Mouse (Mus musculus) bone marrow macrophage, adult 2 months (primary cell): Measurements from ENCODE around the gene Dus3l. TPM values are rescaled to one million over a fixed set of nuclear protein-coding genes. Genes with fewer than 3 reads are reported as not detected.

Experiments
- H3K27ac ChIP-seq: 2 replicates; pipeline ENCODE4 v1.5.1; 2012; ENCODE audit warnings: low read depth, low read length; ENCODE audit not compliant: insufficient read depth
- H3K4me1 ChIP-seq: 2 replicates; pipeline ENCODE4 v1.6.1; 2012; ENCODE audit warnings: low read length; ENCODE audit not compliant: control insufficient read depth, insufficient read depth
- H3K4me3 ChIP-seq: 2 replicates; pipeline ENCODE4 v1.5.1; 2012; ENCODE audit warnings: mild to moderate bottlenecking, low read length, moderate library complexity; ENCODE audit not compliant: insufficient read depth
- CTCF ChIP-seq: IDR thresholded peaks from 2 replicates; pipeline ENCODE4 v1.5.1; 2012; ENCODE audit warnings: low read depth, mild to moderate bottlenecking, low read length, moderate library complexity
- POLR2A ChIP-seq: IDR thresholded peaks from 2 replicates; pipeline ENCODE4 v1.6.1; 2012; ENCODE audit warnings: mild to moderate bottlenecking, low read depth, low read length, borderline replicate concordance
- polyA plus RNA-seq: library from polyadenylated mRNA; stranded (reverse); fragments of >200 nt; gene quantifications from 2 replicates; pipeline ENCODE4 v1.2.4, GENCODE M21; 2012; ENCODE audit not compliant: missing spikeins, insufficient read depth, insufficient read length

The Dus3l gene
- 21.4 and 24.9 TPM in 2 replicates for polyA plus RNA-seq

DNA sequence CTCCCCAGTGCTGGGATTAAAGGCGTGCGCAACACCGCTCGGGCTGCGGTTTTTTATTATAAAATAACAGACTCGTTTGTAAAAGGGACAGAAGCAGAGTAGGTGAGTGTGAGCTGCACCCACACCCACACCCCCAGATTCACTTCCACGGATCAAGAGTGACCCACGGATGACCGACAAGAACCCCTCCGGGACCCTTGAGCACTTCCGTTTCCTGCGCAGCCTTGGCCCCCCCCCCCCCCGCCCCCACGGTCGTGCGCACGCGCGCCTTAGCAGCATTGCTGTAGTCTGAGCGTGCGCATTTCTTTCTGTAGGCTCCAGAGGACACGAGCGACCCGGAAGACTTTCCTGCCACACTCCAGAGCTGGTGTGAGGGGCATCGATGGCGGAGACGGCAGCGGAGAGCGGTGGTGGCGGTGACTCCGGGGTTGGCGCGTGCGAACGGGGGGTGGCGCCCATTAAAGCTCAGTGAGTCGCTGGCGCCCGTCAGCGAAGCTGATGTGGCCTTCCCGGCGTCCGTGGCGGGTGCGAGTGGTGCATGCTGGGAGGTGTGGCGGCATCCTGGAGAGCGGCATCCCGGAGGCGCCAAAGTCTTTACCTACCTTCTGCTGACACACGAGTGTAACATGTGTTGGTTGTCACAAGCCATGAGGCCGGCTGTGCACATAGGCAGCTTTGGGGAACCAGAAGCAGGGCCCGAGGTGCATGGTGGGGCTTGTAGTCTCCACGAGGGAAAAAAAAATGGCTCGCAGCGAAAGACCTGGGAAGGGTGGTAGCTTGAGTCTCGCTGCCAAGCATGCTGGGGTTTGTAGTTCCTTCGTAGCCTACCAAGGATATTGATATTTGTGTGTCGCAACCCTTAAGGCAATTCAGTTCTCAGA is at the start of gene Dus3l:
Gene Dus3l (plus strand): TSS at position 284 of the 881 bp plus-strand sequence.
- H3K4me3 ChIP-seq = peak within 1 kb of the TSS; percentile 97
- H3K27ac ChIP-seq = peak within 1 kb of the TSS; percentile 94
- peaks cover 2% of the 10 kb centered on the region; the same call in 1 of the 2 replicates for H3K4me1 ChIP-seq
- TF ChIP-seq POLR2A (peak; percentile 79; the same call in 1 of the 2 replicates), CTCF (no peak)

DNA sequence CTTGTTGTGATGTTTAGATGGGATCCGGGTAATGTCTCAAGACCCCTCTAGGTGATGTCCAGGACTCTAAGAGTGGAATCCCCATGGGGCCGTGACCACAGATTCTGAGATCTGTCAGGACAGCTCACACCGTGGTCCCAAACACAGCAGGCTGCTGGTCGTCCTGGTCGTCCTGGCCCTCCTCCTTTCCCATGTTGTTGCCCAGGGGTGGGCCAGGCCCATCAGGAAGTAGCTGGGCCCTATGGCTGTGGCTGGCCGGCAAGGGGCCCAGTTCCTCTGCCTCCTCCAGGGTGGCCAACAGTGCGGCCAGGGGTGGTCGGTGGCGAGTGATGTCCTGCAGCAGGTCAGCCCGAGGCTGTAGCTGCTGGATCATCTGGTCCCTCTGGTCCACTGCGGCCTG is 49.2 kb upstream of the Dus3l start:
- H3K4me1 ChIP-seq = peaks cover 10% of the 10 kb centered on the region
- H3K27ac ChIP-seq = no peak overlapping the region
- TF ChIP-seq CTCF (no peak), POLR2A (no peak)
- H3K4me3 ChIP-seq = no peak overlapping the region

DNA sequence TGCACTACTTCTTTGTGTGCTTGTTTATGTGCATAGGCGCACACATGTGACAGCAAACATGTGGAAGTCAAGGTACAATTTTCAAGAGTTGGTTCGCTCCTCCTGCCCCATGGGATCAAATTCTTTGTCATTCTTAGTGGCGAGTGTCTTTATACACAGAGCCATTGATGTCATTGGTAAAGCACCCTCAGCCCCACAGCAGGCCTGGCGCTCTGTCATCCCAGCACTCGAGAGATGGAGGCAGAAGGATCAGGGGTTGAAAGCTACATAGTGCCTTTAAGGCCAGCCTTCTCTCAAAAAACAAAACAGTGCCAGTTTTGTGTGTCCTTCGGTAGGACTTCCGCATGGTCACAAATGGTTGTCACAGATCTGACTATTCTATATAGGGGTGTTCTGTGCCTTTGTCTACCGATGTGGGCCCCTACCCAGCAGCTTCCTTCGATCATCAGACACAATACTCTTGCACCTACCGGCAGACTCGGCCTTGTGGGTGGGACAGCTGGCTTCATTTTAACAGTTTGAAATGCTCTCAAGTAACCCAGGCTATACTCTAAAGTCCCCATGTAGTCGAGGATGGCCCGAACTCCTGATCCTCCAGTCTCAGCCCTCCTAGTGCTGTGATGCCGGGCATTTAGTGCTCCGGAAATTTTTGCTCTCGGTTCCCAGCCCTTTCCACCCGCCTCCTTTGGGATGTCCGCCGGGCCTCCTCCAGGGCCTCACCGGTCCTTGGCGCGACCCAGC is 48.5 kb upstream of the Dus3l start:
- Histone ChIP-seq H3K27ac (no peak overlapping the region), H3K4me1 (peaks cover 10% of the 10 kb centered on the region), H3K4me3 (peak overlapping the region; percentile 86)
- TF ChIP-seq POLR2A (no peak), CTCF (no peak)

DNA sequence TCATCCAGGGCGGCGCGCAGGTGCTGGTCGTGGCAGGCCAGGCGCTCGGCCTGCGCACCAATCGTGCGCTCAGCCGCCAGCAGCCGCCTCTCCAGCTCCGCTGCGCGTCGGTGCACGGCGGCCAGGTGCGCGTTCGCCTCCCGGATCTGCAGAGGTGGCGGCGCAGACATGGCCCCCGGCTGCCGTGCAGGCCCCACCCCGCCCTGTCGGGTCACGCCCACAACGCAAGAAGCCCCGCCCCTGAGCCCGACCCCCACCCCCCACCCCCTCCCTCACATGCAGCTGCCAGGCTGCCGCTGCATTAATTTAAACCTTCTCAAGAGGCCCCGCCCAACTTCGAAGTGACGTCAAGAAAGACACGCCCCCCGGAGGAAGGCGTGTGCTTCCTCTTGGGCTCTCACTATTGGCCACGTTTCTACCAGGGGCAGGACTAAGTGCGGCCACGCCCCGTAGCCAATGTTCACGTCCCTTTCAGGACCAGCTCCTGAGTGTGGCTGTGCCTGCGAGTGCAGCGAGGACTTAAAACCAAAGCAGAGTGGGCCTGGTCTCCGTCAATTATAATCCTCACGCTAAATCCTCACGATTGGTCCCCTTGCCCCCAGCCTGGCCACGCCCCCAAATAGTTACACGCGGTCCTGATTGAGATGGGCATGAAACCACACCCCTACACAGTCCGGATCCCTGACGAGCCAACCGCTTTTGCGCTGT is 47.7 kb upstream of the Dus3l start:
- no peak for TF ChIP-seq CTCF
- TF ChIP-seq POLR2A = no peak
- Histone ChIP-seq H3K4me1 (peaks cover 10% of the 10 kb centered on the region), H3K27ac (no peak overlapping the region), H3K4me3 (peak overlapping the region; percentile 86)

DNA sequence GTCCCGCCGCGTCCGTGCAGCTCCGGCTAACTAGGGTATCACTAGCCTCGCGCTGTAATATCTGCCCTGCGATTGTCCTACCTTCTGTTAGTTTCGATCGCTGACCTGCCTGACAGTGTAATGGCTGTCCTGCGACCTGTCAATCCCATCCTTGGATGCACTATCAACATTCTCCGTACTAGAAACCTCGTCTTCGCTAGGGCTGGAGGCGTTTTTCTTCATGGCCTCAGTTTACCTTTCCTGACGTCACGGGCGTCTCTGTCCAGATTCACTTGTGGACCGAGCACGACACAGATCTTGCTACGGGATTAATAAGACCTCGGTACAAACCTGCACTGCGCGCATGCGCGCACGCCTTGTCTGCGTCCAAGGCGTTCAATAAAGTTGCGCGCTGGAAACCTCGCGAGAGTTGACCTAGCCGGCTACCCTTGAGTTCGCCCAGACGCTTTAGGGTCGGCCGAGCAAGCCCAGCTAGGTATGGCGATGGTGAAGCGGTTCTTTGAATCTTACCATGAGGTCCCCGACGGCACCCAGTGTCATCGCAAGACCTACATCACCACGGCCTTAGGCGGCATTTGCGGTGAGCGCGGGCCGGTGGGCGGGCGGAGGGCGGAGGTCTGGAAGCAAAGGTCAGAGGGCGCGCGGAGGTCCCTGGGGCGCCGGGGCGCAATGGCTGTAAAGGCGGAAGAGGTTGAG is 47.0 kb upstream of the Dus3l start, which contains the start of the genes Ndufa11 and Vmac:
Gene Ndufa11 (plus strand): TSS at position 405 of the 696 bp plus-strand sequence.
Gene Vmac (minus strand): TSS at position 660 of the 696 bp plus-strand sequence.
- peaks cover 10% of the 10 kb centered on the region for H3K4me1 ChIP-seq
- peak within 1 kb of the TSS; percentile 58 for H3K27ac ChIP-seq
- no peak for TF ChIP-seq POLR2A
- no peak for TF ChIP-seq CTCF
- peak within 1 kb of the TSS; percentile 86 for H3K4me3 ChIP-seq

DNA sequence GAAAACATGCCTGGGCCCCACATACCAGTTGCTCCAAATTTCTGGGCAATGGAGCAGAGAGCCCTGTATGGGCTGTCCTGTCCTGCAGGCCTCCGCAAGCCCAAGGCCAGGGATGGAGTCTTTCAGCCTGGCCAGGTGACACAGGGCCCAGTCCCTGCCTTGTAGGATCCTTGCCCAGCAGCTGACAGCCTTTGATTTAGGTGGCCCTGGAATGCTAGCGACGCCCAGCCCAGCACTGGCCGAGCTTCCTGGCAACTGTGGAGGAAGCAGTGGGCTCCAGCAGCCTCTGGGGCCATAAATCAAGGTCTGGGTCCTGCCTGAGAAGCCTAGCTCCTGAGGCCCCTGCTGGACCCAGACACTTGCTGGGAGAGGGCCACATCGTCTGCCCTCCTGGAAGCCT is 42.1 kb upstream of the Dus3l start:
- Histone ChIP-seq H3K27ac (no peak overlapping the region), H3K4me3 (no peak overlapping the region), H3K4me1 (peaks cover 10% of the 10 kb centered on the region)
- TF ChIP-seq CTCF (no peak), POLR2A (no peak)

DNA sequence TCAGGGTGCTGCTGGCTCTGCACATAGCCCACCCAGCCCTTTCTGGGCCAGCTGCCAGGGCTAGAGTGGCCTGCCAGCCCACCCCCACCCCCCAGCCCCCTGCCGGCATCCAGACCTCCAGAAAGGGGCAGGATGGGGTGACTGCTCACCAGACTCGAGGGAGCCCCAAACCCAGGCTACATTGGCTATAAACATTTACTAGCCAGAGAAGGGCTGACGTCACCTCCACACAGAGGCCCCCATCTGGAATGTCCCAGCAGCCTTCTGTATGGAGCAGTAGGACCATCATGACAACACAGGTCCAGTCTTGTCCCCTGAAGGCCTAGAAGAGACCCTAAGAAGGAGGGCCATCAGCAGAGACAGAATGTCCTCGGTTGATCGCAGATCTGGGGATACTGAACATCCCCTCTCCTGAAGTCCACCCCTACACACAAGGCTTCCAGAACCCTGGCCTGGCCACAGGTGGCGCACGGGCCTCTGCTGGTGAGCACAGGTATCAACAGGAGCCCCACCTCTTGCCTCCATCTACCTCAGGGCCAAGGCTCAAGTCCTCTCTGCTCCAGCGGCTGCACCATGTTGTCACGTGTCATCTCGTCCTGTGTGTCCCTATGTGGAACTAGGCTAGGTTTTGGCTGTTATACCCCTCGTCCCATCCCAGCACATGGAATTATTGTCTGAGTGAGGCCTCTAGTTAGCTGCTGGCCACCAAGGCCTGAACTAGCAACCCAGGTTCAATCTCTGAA is 41.0 kb upstream of the Dus3l start:
- TF ChIP-seq CTCF = no peak
- TF ChIP-seq POLR2A = no peak
- Histone ChIP-seq H3K27ac (no peak overlapping the region), H3K4me1 (peaks cover 8% of the 10 kb centered on the region), H3K4me3 (no peak overlapping the region)

DNA sequence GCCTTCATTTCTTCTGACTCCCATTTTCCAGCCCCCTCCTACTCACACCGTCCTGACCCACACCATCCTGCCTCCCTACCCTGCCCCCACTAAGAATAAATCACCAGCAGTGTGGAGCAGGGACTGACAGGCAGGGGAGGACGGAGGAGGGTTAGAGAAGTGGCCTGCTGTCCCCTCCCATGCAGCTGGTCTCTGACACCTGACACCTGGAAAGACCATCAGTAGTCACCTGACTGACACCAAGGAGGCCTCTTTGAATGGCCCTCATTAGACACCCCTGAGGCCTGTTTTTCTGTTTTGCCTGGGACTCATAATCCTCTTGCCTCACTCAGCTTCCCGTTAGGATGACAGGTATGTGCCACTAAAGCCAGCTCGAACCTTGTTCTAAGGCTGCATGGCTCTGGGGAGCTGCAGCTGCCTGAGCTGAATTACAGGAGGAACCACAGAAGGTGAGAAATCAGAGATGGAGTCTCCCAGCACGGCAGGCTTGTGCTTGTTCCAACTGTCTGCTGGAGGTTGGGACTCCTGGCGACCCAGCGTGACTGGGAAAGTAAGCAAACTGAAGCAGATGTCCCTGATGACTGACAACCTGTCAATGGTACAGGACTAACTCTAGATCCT is 37.4 kb upstream of the Dus3l start:
- TF ChIP-seq CTCF (no peak), POLR2A (no peak)
- H3K4me3 ChIP-seq = no peak overlapping the region
- no peaks in the 10 kb centered on the region for H3K4me1 ChIP-seq
- H3K27ac ChIP-seq = no peak overlapping the region
